Mouse (Mus musculus) brain, embryonic 14.5 days (tissue): ENCODE measurements around the gene Ints11.

Experiments used
- CTCF ChIP-seq: fragments of 200-500 bp; IDR thresholded peaks from 2 replicates; pipeline ENCODE4 v1.5.1; 2012; ENCODE audit warnings: inconsistent platforms, mild to moderate bottlenecking, moderate library complexity, borderline replicate concordance; ENCODE audit not compliant: insufficient read depth, insufficient read length; ENCODE audit errors: extremely low read depth
- POLR2A ChIP-seq: fragments of 200-500 bp; IDR thresholded peaks from 2 replicates; pipeline ENCODE4 v1.6.1; 2012; ENCODE audit warnings: mild to moderate bottlenecking, inconsistent platforms, borderline replicate concordance; ENCODE audit not compliant: poor library complexity, insufficient read depth, insufficient read length, severe bottlenecking; ENCODE audit errors: extremely low read depth

DNA sequence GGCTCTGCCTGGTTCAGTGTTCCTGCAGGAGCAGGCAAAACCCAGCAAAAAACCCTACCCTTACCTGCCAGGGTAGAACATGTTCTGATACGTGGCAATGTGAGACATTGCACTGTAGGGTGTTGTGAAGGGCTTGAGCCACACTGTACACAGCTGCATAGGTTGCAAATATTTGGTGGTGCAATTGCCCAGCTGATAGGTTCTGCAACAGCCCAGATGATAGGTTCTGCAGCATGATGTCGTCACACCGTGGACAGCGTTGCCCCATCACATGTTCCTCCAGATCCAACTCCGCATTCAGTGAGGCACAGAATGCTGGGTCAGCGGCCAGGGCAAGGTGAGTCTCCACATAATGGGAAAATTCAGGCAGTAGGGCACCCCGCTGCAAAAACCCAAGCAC, 7.6 kb upstream of the Ints11 start:
- TF ChIP-seq POLR2A = no peak
- TF ChIP-seq CTCF = no peak
